Mouse (Mus musculus) left cerebral cortex, adult 9 months (tissue): Measurements from ENCODE around the gene Hoxd13.
A peak's percentile ranks its signal among the peaks of the same experiment; 100 is the strongest.

ENCODE experiments used
- DNase-seq, 2 experiments: peaks; one replicate each; pipeline ENCODE4 v3.0.0; 2022; ENCODE audit warnings: low spot score in 2 of 2

Gene Hoxd13

DNA sequence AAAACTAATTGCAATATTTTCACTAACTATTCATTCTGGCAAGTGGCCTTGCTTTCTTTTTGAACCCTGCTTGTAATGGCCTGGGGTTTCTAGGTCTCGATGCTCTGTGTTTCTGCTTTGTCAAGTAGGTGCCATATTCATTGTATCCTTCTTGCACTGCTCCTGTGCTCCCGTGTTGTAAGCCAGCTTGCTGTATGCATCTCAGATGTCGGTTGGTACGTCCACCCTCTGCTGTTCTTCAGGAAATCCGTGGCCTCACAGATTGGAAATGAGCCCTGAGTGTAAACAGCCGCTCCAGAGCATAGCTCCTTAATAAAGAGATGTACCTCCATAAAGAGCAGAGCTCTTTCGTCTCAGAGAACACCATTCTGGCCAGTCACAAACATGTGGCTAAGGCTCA is 39.5 kb downstream of the Hoxd13 start:
- no peak for DNase-seq

DNA sequence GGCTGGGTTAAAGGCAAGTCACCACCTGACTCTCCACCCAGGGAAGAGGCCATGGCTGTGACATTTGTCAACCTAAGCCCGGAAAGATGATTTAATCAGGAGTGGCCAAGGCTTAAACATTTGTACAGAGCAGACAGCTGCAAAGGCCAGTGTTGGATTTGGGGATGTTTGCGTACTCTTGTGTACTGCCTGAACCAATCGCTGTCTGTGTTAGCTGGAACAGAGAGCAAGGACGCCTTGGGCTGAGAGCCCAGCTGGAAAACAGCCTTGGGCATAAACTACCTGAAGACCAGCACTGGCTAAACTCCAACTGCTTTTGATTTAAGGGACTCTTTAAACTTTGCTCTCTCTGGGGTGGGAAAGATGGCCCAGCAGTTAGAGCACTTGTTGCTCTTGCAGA is 40.6 kb downstream of the Hoxd13 start:
- DNase-seq: no peak

DNA sequence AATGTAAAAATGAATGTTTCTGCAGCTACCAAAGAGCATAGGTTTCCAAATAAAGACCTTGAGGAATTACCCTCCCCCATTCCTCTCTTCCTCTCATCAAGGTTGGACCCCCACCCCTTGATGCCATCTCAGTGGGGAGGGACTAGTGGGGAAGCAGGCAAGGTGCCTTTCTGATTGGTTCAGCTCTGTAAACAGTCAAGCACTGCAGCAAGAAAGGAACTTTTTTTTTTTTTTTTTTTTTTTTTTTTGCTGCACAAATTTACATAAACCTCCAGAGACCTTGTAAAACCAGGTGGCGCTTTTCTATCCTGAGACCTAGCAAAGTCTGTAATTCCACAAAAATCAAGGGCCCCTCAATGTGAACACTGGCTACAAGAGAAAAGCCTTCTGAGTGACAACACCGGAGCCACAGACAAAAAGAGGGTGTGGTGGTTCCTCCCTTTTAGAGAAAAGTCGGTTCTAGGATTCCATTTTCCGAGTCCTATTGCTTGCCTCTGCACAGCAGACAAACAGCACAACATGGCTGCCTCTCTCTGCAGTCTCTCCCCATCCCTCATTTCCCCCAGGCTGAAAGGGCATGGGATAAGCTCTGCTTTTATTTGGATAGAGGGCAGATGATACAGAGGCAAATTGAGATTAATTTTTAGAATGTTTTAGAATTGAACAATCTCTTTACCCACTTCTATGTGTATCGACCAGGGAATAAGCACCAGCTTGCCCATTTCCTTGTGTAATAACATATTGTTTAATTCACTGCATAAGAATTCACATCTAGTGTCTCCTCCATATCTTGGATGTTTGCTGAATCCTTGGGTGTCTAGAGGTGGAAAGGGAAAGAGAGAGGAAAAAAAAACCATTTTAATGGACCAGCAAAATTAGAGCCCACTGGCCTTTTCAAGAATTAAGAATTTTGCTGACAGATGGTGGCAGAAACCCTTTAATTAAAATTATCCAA is 41.6 kb downstream of the Hoxd13 start:
- no peak for DNase-seq

DNA sequence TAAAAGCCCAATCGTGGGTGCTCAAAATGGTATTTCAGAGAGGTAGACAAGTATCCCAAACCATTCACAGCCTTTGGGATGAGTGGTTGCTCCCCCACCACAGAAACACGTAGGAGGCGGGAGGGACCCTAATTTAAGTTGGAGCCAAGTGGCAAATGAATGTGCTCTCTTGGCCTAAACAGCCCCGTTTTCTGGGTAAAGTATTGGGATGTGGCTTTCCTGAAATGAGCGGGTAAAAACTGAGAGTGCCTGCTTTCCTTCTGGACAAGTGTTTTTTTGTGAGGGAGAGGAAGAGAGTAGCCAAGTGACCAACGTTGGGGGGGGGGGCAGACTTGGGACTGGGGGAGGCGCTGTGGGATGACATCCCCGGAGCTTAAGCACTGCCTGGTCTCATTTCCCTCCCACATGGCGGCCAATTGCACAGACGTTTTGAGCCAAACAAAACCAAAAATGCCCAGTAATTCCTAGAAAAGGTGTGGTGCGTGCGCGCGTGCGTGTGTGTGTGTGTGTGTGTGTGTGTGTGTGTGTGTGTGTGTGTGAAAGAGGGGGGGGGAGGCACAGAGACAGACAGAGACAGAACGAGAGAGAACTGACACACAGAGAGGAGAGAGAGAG is 42.9 kb downstream of the Hoxd13 start:
- DNase-seq: no peak

DNA sequence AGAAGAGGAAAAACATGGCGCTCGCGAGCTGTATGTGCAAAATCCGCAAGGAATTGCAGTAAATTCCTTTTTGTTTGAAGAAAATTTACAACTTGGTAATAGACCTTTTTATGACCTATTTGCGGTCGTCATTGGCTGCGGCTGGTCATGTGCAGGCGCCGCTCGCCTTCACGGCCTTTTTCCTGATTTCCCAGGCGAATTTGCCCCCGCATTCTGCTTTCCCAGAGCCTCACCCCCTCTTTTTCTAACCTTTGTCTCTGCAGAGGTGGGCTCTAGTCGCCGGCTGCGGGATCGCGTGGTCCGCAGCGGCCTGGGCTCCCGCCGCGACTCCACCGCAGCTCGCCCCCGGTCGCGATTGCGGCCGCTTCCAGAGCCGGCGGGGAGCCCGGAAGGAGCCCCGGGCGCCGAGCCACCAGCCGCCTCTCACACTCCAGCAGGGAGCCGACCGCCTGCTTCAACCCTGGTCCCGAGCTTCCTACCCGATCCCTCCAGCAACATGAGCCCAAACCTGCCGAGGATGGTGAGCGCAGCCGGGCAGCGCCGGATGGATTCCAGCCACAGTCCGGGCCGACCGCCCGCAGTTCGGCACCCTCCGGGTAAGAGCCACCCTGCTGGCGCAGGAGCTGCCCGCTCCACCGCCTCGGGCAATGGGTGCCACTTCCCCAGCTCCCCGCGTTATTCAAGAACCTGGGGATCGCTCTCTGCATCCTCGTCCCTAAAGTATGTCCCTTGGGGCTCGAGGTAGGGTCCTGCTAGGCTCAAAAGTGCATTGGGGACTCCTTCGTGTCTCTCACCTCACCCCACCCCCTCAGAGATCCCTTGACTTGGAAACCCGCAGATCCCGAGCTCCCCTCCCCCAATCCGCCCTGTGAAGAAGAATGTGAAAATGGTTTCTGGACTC is 43.9 kb downstream of the Hoxd13 start, which contains the start of the genes Hoxd3 and Hoxd4:
Gene Hoxd3 (plus strand): TSS at position 207 of the 901 bp plus-strand sequence.
Gene Hoxd4 (plus strand): TSS at position 209 of the 901 bp plus-strand sequence.
- no peak for DNase-seq

DNA sequence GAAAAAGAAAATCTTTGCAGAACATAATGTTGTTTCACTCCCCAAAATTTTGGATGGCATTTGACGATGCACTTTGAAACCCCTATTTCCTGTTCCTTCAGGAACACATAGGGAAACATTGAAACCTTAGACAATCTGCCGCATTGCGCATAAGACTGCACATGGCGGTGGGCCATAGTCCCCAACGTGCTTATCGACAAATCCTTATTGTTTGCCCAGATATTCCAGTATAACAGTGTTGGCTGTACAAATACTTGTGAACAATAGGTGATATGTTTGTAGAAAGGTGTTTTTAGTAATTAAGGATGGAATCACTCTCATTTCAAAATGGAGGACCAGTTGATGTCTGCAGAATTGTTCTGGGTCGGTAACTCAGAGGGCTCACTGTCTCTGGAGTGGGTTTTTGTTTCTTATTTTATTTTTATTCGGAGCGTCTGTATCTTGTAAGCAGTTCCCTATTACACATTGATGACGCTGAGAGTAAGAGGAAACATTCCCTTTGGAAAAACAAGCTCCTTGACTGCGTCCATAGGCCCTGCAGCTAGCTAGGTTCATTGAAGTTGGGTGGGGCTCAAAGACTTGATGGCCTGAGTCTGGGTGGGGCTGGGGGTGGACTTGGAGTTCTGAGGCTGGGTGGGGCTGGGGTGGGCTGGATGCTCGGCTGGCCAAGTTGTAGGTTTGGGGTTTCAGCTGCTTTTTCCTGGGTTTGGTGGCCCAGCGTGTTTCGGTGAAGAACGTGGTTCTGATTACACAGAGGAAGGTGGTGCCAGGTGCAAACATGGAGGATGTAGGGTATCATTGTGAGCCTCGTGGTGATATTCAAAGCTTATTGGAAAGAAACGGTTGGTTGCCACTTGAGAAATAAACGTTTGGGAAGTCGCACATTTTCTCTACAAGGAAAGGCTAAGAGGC is 45.4 kb downstream of the Hoxd13 start:
- no peak for DNase-seq

DNA sequence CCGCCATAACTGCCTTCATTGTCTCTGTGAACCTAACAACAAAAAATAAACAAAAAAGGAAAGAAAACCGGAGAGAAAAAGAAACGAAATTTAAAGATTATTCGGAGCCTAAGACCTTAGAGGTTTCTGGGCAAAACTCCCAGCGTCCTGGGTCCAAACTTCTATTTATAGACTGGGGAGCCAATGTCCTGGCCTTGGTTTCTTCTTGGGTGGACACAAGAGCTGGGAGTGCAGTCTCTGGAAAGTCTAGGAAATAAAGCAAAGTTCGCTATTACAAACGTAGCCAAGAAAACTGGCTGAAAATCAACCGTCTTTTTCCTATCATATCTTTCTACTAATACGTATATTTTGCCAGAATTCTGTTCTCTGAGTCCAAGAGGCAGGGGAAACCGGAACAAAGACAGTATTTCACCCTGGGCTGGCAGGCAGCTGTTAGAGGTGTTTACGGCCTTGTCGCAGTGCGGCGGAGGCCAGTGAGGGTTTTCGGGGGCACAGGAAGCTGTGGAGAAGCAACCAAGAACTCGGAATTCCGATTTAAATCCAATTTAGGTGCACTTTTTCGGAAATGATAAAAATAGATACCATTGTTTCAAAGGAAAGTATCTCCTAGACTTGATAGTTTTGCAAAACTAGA is 46.2 kb downstream of the Hoxd13 start:
- no peak for DNase-seq

DNA sequence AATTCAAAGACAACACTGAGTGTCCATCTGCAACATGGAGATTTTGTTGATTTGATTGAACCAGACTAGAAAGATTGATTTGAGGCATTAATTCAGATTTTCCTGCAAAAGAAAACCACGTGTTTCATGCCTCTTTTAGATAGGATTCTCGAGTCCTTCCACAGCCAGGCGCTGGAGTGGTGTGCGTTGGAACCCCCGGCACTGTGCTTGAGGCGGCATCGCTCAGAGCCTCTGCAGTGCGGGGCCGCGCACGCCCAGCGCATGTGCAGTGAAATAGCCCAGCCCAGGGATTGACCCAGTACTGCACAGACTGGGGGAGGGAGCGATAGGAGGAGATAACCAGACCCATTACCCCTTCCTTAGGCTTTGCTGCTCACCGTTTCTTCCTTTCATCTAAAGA is 46.8 kb downstream of the Hoxd13 start:
- no peak for DNase-seq

DNA sequence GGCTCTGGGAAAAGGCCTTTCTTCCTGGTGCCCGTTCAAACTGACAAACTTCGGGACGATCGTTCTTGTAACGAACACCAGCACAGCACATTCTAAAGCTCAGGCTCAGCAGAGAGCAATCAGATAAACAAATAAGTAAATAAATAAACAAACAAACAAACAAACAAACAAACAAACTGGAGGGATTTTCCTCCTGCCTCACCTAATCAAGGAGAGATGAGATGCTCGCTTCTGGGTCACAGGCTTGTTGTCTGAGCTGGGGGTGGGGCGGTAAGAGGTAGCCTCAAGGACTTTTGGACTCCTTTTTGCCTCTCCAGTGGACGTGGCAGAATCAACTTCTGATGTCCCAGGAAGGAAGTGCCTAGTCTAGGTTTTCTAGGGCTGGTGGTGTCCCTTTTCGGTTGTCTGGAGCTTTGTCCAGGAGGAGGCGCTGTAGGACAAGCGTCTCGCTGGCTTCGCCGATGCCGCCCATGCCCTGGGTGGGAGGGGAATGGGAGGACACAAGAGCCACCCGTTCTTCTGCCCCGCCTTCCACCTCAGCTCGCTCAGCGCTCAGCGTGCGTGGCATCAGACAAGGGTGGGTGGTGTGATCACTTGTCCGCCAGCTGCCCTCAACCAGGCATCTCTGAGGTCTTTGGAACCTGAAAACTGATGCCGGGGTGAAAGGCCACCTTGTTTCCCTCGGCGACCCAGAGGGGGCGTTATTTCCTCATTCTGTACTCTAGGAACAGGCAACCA is 47.6 kb downstream of the Hoxd13 start:
- peak in 1 of 2 experiments; percentile 69 for DNase-seq

DNA sequence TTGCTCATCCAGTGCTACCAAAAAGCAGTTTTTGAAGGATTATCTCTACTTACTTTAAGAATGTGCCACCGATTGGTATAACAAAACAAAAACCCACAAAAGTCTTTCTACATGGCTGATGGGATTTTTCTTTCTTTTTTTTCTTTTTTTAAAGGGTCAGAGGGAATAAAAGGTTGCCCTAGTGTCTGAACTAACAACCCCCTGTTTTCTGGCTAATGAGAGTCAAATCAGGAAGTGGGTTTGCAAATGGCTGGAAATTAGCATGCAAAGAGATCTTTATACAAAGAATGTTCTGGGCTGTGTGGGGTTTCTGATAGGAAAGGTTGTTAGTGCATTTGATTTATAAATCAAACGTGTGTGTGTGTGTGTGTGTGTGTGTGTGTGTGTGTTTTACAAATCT is 52.3 kb downstream of the Hoxd13 start:
- no peak for DNase-seq

DNA sequence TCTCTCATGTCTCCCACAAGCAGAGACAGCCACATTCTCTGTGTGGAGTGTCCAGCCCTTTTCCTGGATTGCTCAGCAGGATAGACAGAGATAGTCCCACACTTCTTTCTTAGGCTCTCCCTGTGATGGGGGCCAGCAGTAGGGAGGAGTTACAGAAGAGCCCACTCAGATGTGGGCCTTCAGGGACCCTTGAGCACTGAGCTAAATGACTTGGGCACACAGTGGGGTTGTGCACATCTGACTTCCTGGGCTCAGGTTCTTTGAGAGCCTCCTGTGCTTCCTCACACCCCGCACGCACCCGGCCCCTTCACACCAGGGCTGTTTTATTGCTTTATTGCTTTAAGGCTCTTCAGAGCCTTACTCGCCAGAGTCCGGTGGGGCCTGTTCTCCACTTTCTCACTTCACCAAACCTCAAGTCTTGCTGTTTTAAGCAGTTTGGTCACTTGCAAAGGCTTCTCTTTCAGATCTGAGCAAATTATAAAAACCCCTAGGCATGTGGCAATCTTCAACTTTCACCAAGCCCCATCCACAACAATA is 52.9 kb downstream of the Hoxd13 start:
- no peak for DNase-seq
